Mouse (Mus musculus) forebrain, embryonic 12.5 days (tissue): ENCODE measurements around the gene Pnp. TPM values are rescaled to one million over a fixed set of nuclear protein-coding genes. Genes with fewer than 3 reads are reported as not detected.
"Not testable (repeated sequence)": the region's sequence is repeated elsewhere in the genome, so short reads cannot be mapped to it uniquely, and the experiment has no call there.

ENCODE experiments used
- ATAC-seq: fragments of 200-750 bp; cut with Nextera tagmentation; 2 replicates; pipeline ENCODE4 v1.8.0; 2017; ENCODE audit warnings: moderate TSS enrichment; ENCODE audit not compliant: low FRiP score
- H3K27ac ChIP-seq: fragments of 300-500 bp; sonication (generic); 2 replicates; pipeline ENCODE4 v1.5.1; 2016; ENCODE audit warnings: mild to moderate bottlenecking
- H3K27me3 ChIP-seq: fragments of 300-500 bp; sonication (generic); 2 replicates; pipeline ENCODE4 v1.6.1; 2016; ENCODE audit warnings: mild to moderate bottlenecking
- H3K36me3 ChIP-seq: fragments of 300-500 bp; sonication (generic); replicated peaks from 2 replicates; pipeline ENCODE4 v1.6.1; 2016; ENCODE audit warnings: mild to moderate bottlenecking
- H3K4me1 ChIP-seq: fragments of 300-500 bp; sonication (generic); 2 replicates; pipeline ENCODE4 v1.6.1; 2016
- H3K4me2 ChIP-seq: fragments of 300-500 bp; sonication (generic); 2 replicates; pipeline ENCODE4 v1.6.1; 2016; ENCODE audit warnings: mild to moderate bottlenecking, moderate library complexity
- H3K4me3 ChIP-seq: fragments of 300-500 bp; sonication (generic); replicated peaks from 2 replicates; pipeline ENCODE4 v1.5.1; 2016; ENCODE audit warnings: mild to moderate bottlenecking
- H3K9ac ChIP-seq: fragments of 300-500 bp; sonication (generic); 2 replicates; pipeline ENCODE4 v1.6.1; 2016; ENCODE audit warnings: mild to moderate bottlenecking
- H3K9me3 ChIP-seq: fragments of 300-500 bp; sonication (generic); 2 replicates; pipeline ENCODE4 v1.6.1; 2016
- WGBS: fragments of 180-500 bp; shearing (Covaris S2); methylation state at CpG from one replicate; pipeline ENCODE4 v1.1.7; 2016; 5-methylcytosine and 5-hydroxymethylcytosine counted together
- polyA plus RNA-seq: library from polyadenylated mRNA; unstranded; fragments of >200 nt; fragmentation: Nextera tagmentation; extraction: Ambion mirVana; gene quantifications from 2 replicates; pipeline ENCODE4 v1.2.1, GENCODE M21; 2016

The Pnp gene
- polyA plus RNA-seq, 1 experiment from 2014 or later = 44.3 TPM

DNA sequence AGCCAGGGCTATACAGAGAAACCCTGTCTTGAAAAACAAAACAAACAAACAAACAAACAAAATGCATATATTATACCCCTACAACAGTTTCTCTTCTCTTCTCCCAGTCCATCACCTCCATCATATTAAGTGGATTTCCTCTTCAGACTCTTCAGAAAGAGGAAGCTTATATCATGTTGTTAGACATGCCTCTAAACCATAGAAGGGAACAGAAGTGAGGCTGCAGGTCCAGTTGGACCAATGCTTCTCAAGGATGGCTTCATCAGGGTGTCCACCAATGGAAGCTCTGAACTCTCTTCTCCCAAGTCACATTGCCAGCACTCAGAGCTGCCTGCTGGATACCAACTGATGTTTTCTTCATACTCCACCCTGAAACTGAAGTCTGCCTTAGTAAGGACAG, 25.6 kb upstream of the Pnp start:
- H3K4me3 ChIP-seq, H3K27me3 ChIP-seq, H3K9me3 ChIP-seq, H3K27ac ChIP-seq, H3K36me3 ChIP-seq, H3K4me2 ChIP-seq, ATAC-seq, H3K9ac ChIP-seq, H3K4me1 ChIP-seq: not testable (repeated sequence)

DNA sequence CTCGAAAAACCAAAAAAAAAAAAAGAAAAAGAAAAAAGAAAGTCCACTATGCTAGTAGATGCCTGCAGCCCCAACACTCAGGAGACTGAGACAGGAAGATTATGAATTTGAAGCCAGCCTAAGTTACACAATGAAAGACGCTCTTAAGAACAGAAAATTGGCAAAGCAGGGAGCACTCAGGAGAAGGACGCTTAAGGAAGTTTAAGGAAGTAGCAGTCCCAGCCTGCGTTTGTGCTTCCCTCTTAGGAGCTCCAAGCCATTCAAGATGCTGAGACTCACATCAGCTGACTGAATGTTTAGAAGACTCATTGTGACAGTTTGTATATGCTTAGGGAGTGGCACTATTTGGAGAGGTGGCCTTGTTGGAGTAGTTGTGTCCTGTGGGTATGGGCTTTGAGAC, 22.8 kb upstream of the Pnp start:
- WGBS = 79% methylated on average over 4 of the region's 4 CpGs
- Histone ChIP-seq H3K4me3 (no peak overlapping the region), H3K9me3 (no peaks in the 10 kb centered on the region), H3K27me3 (no peaks in the 10 kb centered on the region), H3K9ac (no peak overlapping the region), H3K4me2 (no peak overlapping the region), H3K36me3 (peaks cover 23% of the 10 kb centered on the region), H3K4me1 (peaks cover 5% of the 10 kb centered on the region), H3K27ac (no peak overlapping the region)
- ATAC-seq = no peak

DNA sequence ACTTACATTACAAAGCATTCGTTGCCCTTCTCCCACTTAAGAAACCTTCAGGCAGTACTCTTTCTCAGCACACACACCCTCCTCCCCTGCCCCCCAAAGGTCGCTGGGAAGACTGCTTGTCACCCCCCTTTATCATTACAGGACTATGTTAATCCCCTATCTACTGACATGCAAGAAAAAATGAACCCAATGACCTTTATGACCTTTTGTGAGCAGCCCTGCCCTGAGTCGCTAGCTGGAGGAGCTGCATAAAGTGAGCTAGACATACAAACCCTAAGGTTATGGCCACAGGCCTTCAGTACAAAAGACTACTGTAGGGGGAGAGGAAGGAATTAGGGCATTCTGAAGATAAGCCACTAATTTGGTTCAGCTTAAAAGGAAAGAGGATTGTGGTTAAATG, 19.5 kb upstream of the Pnp start:
- H3K4me2 ChIP-seq = no peak overlapping the region
- H3K4me1 ChIP-seq = no peaks in the 10 kb centered on the region
- no peaks in the 10 kb centered on the region for H3K27me3 ChIP-seq
- peaks cover 53% of the 10 kb centered on the region for H3K36me3 ChIP-seq
- no peak overlapping the region for H3K27ac ChIP-seq
- no peaks in the 10 kb centered on the region for H3K9me3 ChIP-seq
- no peak overlapping the region for H3K9ac ChIP-seq
- 54% methylated on average over 3 of the region's 3 CpGs for WGBS
- no peak overlapping the region for H3K4me3 ChIP-seq
- no peak for ATAC-seq

DNA sequence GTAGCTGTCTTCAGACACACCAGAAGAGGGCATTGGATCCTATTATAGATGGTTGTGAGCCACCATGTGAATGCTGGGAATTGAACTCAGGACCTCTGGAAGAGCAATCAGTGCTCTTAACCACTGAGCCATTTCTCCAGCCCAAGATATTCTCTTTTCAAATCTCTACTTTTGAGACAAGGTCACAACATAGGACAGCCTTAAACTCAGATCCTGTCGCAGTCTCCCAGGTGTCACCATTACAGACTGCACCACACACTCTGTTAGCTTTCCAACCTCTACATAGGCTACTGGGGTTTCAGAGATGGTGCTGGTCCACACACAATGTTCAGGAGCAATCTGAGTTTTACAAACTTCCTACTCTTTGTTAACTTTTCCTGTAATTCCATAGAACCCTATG, 7.4 kb upstream of the Pnp start:
- H3K4me2 ChIP-seq = peak overlapping the region; percentile 73
- not testable (repeated sequence) for H3K27ac ChIP-seq, ATAC-seq, H3K9me3 ChIP-seq, H3K27me3 ChIP-seq
- peak overlapping the region; percentile 86; the same call in 1 of the 2 replicates for H3K9ac ChIP-seq
- WGBS = 83% methylated on average over 1 of the region's 1 CpGs
- peaks cover 46% of the 10 kb centered on the region for H3K36me3 ChIP-seq
- H3K4me3 ChIP-seq = peak overlapping the region; percentile 80
- H3K4me1 ChIP-seq = peaks cover 25% of the 10 kb centered on the region

DNA sequence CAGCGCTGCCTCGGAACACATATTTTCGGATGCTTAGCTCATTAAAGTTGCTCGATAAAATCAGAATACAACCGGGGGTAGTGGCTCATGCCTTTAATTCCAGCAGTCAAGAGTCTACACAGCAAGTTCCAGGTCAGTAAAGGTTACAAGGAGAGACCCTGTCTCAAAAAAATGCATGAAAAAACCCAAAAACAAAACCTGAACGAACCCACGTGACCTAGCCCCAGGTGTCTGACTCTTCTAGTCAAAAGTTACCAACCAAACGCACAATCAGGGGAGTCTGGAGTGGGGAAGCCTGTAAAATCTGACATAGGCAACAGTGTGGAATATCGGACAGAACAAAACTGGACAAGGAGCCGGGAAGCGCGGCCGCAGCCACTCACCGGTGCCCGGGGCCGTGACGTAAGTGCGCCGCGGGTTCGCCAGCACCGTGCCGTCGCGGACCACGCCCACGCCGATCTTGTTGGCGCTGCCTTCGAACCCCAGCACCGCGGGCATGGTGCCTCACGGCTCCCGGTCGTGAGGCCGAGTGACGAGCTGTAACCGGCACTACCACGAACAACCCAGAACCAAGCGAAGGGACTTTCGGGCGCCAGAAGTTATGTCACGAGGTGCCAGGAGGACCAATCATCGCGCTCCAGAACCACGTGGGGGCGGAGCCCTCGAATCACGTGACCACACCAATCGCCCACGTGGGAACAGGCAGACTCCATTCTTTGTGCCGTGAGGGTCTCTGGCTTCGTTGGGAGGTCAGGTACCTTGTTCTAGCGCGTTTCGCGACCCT, 6.4 kb upstream of the Pnp start, which contains the start of the genes Osgep and Apex1:
TSS of gene Osgep (minus strand) at position 613 of the 784 bp plus-strand sequence.
TSS of gene Apex1 (plus strand) at position 688 of the 784 bp plus-strand sequence.
- Histone ChIP-seq H3K36me3 (peaks cover 45% of the 10 kb centered on the region), H3K9ac (peak within 1 kb of the TSS; percentile 86), H3K27ac (peak within 1 kb of the TSS; percentile 93), H3K4me3 (peak within 1 kb of the TSS; percentile 80), H3K4me2 (peak within 1 kb of the TSS; percentile 73), H3K9me3 (no peaks in the 10 kb centered on the region), H3K4me1 (peaks cover 30% of the 10 kb centered on the region), H3K27me3 (no peaks in the 10 kb centered on the region)
- under 1% methylated on average over 57 of the region's 57 CpGs for WGBS
- peak; percentile 97 for ATAC-seq

DNA sequence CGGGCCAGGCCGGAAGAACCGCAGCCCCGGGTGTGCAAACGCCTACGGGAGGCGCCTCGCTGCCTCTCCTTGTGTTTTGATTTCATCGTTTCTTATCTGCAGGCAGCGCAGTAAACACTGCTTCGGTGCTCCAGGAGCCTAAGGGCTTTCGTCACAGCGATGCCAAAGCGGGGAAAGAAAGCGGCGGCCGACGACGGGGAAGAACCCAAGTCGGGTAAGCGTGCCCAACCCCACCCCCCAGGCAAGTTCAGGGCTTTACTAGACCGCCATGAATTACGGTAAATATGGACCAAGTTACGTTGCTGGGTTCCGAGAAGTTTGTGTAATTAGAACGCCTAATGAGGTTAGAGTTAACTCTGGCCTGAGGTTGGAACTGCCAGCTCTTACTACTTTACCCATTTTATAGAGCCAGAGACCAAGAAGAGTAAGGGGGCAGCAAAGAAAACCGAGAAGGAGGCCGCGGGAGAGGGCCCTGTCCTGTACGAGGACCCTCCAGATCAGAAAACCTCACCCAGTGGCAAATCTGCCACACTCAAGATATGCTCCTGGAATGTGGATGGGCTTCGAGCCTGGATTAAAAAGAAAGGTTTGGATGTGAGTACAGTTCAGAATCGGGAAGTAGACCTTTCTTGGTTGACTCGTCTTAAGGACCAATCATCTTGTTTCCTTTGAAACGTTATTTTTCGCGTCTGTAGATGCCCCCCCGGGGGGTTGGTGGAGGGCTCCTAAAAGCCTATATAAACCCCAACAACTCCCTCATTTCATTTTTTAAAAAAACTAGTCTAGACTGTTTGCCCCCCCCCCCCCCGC, 5.6 kb upstream of the Pnp start:
- peak overlapping the region; percentile 93 for H3K27ac ChIP-seq
- H3K9ac ChIP-seq = peak overlapping the region; percentile 86
- peak overlapping the region; percentile 73 for H3K4me2 ChIP-seq
- ATAC-seq = peak; percentile 1; the same call in 1 of the 2 replicates
- WGBS = 2% methylated on average over 38 of the region's 38 CpGs
- no peaks in the 10 kb centered on the region for H3K27me3 ChIP-seq
- peaks cover 42% of the 10 kb centered on the region for H3K36me3 ChIP-seq
- no peaks in the 10 kb centered on the region for H3K9me3 ChIP-seq
- H3K4me3 ChIP-seq = peak overlapping the region; percentile 80
- H3K4me1 ChIP-seq = peaks cover 37% of the 10 kb centered on the region

DNA sequence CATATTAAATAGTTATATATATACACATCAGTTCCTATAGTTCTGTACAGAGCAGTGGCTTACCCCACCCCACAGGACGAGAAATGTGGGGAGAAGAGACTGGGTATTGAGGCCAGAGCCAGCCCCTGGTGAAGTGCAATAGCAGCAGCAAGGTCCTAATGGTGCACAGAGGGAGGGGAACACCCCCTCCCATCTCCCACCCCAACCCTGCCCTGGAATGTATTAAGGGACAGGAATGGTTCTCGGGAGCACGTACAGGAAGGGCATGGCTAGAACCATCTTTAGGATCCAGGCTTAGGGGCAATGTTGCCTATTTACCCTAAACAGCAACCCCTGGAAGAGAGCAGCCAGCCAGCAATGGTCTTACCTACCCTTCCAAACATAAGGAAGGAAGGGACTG, 3.5 kb upstream of the Pnp start:
- no peak for ATAC-seq
- Histone ChIP-seq H3K4me1 (peaks cover 45% of the 10 kb centered on the region), H3K4me2 (no peak overlapping the region), H3K9me3 (no peaks in the 10 kb centered on the region), H3K36me3 (peaks cover 34% of the 10 kb centered on the region), H3K27me3 (no peaks in the 10 kb centered on the region), H3K27ac (no peak overlapping the region), H3K9ac (no peak overlapping the region), H3K4me3 (no peak overlapping the region; the same call in 1 of the 2 replicates)
- WGBS = 77% methylated on average over 3 of the region's 3 CpGs

DNA sequence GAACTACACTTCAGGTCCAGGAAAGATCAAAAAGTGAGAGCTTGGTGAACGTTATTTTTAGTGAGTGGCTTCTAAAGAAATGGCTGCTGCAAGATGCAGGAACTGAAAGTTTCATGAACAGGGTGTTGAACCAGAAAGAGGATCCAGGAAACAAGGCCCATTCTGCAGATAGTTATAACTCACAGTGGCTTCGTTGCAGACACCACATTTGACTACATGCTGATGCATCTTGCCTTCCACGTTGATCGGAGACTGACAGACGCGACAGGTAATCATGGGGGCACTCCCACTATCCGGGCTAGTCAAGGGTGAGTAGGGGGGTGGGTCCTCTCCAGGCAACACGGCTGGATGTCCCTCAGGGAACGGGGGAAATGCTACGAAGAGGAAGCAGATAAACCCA, 931 bp upstream of the Pnp start:
- Histone ChIP-seq H3K4me2 (peak overlapping the region; percentile 89), H3K9me3 (no peaks in the 10 kb centered on the region), H3K36me3 (peaks cover 34% of the 10 kb centered on the region), H3K9ac (peak overlapping the region; percentile 96), H3K27ac (peak overlapping the region; percentile 85), H3K27me3 (no peaks in the 10 kb centered on the region), H3K4me3 (peak overlapping the region; percentile 93), H3K4me1 (peaks cover 37% of the 10 kb centered on the region)
- WGBS = 24% methylated on average over 10 of the region's 10 CpGs
- no peak for ATAC-seq

DNA sequence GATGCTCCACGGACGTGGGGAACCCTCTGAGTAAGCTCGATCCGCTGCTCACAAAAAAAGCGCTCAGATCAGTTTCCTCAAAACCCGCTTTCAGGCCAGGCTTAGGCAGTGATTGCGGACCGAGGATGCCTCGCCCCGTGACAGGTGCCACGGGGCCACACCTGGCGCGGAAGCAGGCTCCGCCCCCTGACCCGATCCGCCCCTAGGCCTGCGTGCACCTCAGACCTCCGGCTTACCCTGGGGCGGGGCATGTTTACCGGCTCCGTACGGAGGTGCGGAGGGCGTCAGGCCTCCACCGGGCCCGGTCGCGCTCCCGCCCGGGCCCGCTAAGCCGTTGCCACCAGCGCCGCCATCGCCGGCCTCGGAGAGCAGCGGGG, 517 bp upstream of the Pnp start:
- Histone ChIP-seq H3K36me3 (peaks cover 34% of the 10 kb centered on the region), H3K9me3 (no peaks in the 10 kb centered on the region), H3K9ac (peak overlapping the region; percentile 96), H3K27me3 (no peaks in the 10 kb centered on the region), H3K27ac (peak overlapping the region; percentile 85), H3K4me2 (peak overlapping the region; percentile 89), H3K4me3 (peak overlapping the region; percentile 93), H3K4me1 (peaks cover 37% of the 10 kb centered on the region)
- ATAC-seq = peak; percentile 55
- under 1% methylated on average over 38 of the region's 38 CpGs for WGBS

DNA sequence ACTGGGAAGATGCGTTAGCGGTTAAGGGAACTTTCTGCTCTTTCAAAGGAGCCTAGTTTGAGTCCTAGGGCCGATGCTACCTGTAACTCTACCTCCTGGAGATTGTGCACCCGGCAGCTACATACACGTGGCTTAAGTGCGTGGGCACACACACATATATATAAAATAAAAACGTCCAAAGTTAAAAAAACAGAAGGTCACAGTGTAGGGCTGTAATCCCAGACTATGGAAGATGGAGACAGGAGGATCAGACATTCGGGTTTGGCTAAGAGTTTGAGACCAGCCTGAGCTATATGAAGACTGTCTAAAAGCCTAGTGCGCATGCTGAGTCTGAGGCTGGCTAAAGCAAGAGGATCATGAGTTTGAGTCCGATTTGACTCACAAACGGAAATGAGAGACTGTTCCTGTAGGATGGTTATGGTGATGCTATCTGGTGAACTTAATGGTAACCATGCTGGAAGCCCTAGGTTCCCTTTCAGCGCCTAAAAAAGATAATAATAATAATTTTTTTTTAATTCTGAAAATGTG, 675 bp downstream of the Pnp start:
- Histone ChIP-seq H3K36me3 (peaks cover 28% of the 10 kb centered on the region), H3K4me1 (peaks cover 27% of the 10 kb centered on the region), H3K27ac (peak overlapping the region; percentile 93), H3K9me3 (no peaks in the 10 kb centered on the region), H3K27me3 (no peaks in the 10 kb centered on the region), H3K4me2 (peak overlapping the region; percentile 89), H3K4me3 (peak overlapping the region; percentile 93), H3K9ac (peak overlapping the region; percentile 66)
- 14% methylated on average over 12 of the region's 12 CpGs for WGBS
- ATAC-seq = no peak; the same call in 1 of the 2 replicates

DNA sequence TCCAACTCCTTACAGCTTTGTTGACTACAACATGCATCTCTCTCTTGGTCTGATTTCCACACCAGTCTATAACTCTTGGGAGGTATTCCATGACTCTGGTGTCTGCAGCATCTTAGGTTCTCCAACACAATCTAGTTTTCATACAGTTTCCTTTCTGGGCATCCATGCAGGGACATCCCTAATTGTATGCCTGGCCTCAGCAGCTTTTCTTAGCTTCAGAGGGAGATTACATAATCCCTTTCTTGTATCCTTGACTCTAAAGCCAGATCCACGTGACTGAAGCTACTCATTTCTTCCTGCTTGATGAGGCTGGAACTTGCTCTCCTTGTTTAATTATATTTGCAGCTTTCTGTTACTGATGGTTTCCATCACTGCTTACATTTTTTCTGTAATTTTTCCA, 5.8 kb downstream of the Pnp start:
- peaks cover 4% of the 10 kb centered on the region for H3K4me1 ChIP-seq
- no peak overlapping the region for H3K27ac ChIP-seq
- H3K9ac ChIP-seq = no peak overlapping the region
- ATAC-seq = no peak
- no peak overlapping the region for H3K4me2 ChIP-seq
- WGBS = 63% methylated on average over 1 of the region's 1 CpGs
- H3K4me3 ChIP-seq = no peak overlapping the region
- no peaks in the 10 kb centered on the region for H3K36me3 ChIP-seq
- no peaks in the 10 kb centered on the region for H3K9me3 ChIP-seq
- H3K27me3 ChIP-seq = 0 out of 2 replicates have a peak, but pooled peaks cover 4% of the 10 kb centered on the region
